Mouse (Mus musculus): Measurements from ENCODE around the gene Elmo2.

DNA sequence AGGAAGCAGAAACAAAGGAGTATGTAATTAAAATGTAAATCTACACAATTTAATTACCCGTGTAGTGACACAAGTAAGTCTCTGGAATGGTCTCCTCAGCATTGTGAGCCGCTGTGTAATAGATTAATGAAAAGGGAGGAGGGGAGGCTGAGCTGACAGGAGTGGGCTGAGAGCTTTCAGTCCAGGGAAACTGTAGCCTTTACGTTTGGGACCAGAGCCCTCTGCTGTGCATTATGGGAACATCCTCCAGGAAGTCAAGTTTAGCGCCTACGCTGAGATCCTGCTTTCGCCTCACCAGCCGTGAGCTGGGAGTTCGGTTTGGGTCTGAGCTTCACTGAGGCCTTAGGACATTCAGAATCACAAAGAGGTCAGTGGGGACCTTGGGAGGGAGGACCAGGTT is 23.2 kb upstream of the Elmo2 start:
- TF ChIP-seq POLR2A (IDR thresholded peaks at IDR 0.05; ENCODE audit: insufficient read length, low read depth) (no peak), CEBPB (IDR thresholded peaks at IDR 0.05; ENCODE audit: insufficient read depth, poor library complexity, severe bottlenecking) (no peak), E2F4 (IDR thresholded peaks at IDR 0.05; ENCODE audit: insufficient read depth) (no peak), REST (IDR thresholded peaks at IDR 0.05; ENCODE audit: insufficient read depth, insufficient read length) (no peak), USF1 (IDR thresholded peaks at IDR 0.05; ENCODE audit: low read depth) (no peak)

Measured in myocyte (in vitro differentiated cells).